Mouse (Mus musculus) Patski (cell line): ENCODE data around the gene Slc43a2. TPM values are rescaled to one million over a fixed set of nuclear protein-coding genes. Genes with fewer than 3 reads are reported as not detected.

Source experiments
- ATAC-seq: fragments of 100-300 bp; one replicate; pipeline ENCODE4 v1.8.0; 2021
- CTCF ChIA-PET: fragments of 350-600 bp; sonication (Branson Sonifier 250); formaldehyde crosslinking; loops from one replicate; lab custom pipeline; 2022; ENCODE audit warnings: inconsistent platforms; lab: Charles Lee
- POLR2A ChIA-PET: fragments of 350-600 bp; sonication (Branson Sonifier 250); formaldehyde crosslinking; loops from one replicate; lab custom pipeline; 2022; ENCODE audit warnings: antibody characterized with exemption, inconsistent platforms; lab: Charles Lee
- DNase-seq: peaks from one replicate; pipeline ENCODE4 v3.0.0-alpha.2; 2011; ENCODE audit warnings: low read depth, low spot score
- H3K27me3 ChIP-seq: fragments of 371-371 bp; one replicate; pipeline ENCODE4 v1.5.1; 2021
- CTCF ChIP-seq: fragments of 100-300 bp; IDR thresholded peaks from one replicate; pipeline ENCODE4 v1.5.1; 2021
- in situ Hi-C: fragments of 300-500 bp; cut with MboI; formaldehyde crosslinking; loops from 3 replicates; pipeline ENCODE4 v1.11.1; 2018; ENCODE audit warnings: low pct_unique_long_range_greater_than_20kb, mixed read lengths
- polyA plus RNA-seq: library from polyadenylated mRNA; unstranded; gene quantifications from one replicate; pipeline ENCODE4 v1.2.3, GENCODE M21; 2021

Slc43a2 gene
- 10.0 TPM for polyA plus RNA-seq

GRCm38 (mm10) chr11:75531469-75532242 is at the start of gene Slc43a2:
Gene Slc43a2 (plus strand): TSS chr11:75531694.
- no peak for TF ChIP-seq CTCF
- DNase-seq, result peak; percentile 85
- H3K27me3 ChIP-seq, result no peaks in the 10 kb centered on the region
- CTCF ChIA-PET, result interaction anchor here (0.8 to 2.6 kb wide), 4 partner anchors 25 to 46 kb away, joined by 3 to 26 read pairs (median 10); no protein-coding TSS in a partner anchor
- ATAC-seq, result peak; percentile 78
- POLR2A ChIA-PET, result interaction anchor here (0.9 to 2.5 kb wide), 5 partner anchors 9 to 56 kb away, joined by 3 to 10 read pairs (median 4); partner anchors contain the start of gene Pitpna
- in situ Hi-C loops, result loop anchor here (5.0 kb wide), 1 partner anchor 41 kb away; no protein-coding TSS in a partner anchor

GRCm38 (mm10) chr11:75486192-75486591 is 45.3 kb upstream of the Slc43a2 start:
- H3K27me3 ChIP-seq, result peaks cover 6% of the 10 kb centered on the region
- in situ Hi-C loops, result no loop called here
- no peak for DNase-seq
- CTCF ChIA-PET, result interaction anchor here (1.3 to 3.6 kb wide), 3 partner anchors 19 to 84 kb away, joined by 4 to 12 read pairs (median 6); partner anchors contain the start of gene Rilp
- ATAC-seq, result no peak
- TF ChIP-seq CTCF, result no peak
- POLR2A ChIA-PET, result interaction anchor here (0.9 to 2.6 kb wide), 4 partner anchors 12 to 23 kb away, joined by 3 to 7 read pairs (median 4); partner anchors contain the start of gene Rilp

GRCm38 (mm10) chr11:75486601-75487285 is 44.8 kb upstream of the Slc43a2 start, which contains the start of gene Prpf8:
Gene Prpf8 (plus strand): TSS chr11:75486816.
- POLR2A ChIA-PET, result interaction anchor here (0.9 to 2.6 kb wide), 5 partner anchors 10 to 22 kb away, joined by 3 to 7 read pairs (median 3); partner anchors contain the start of gene Rilp
- in situ Hi-C loops, result no loop called here
- no peak for TF ChIP-seq CTCF
- CTCF ChIA-PET, result interaction anchor here (1.3 to 3.6 kb wide), 3 partner anchors 20 to 85 kb away, joined by 4 to 12 read pairs (median 6); partner anchors contain the start of gene Rilp
- peak; percentile 99 for ATAC-seq
- peaks cover 6% of the 10 kb centered on the region for H3K27me3 ChIP-seq
- peak; percentile 78 for DNase-seq

GRCm38 (mm10) chr11:75487496-75487895 is 44.0 kb upstream of the Slc43a2 start:
- H3K27me3 ChIP-seq, result peaks cover 6% of the 10 kb centered on the region
- CTCF ChIA-PET, result interaction anchor here (0.8 to 3.6 kb wide), 4 partner anchors 10 to 86 kb away, joined by 3 to 12 read pairs (median 4); partner anchors contain the start of gene Rilp
- no peak for DNase-seq
- TF ChIP-seq CTCF, result no peak
- POLR2A ChIA-PET, result interaction anchor here (1.0 to 2.6 kb wide), 5 partner anchors 10 to 25 kb away, joined by 3 to 7 read pairs (median 3); partner anchors contain the start of gene Rilp
- in situ Hi-C loops, result no loop called here
- ATAC-seq, result no peak

- TF ChIP-seq CTCF, result no peak
- in situ Hi-C loops, result no loop called here
- no peak for ATAC-seq
- ChIA-PET CTCF (interaction anchor here (1.4 kb wide), 1 partner anchor 9 kb away, joined by 3 read pairs; no protein-coding TSS in a partner anchor), POLR2A (no interaction called here)
- no peaks in the 10 kb centered on the region for H3K27me3 ChIP-seq
- DNase-seq, result no peak
These were observed 37.0 kb upstream of the Slc43a2 start for GRCm38 (mm10) chr11:75494296-75495049.

GRCm38 (mm10) chr11:75498126-75498525 is 33.4 kb upstream of the Slc43a2 start:
- in situ Hi-C loops, result no loop called here
- ChIA-PET CTCF (interaction anchor here (0.8 to 5.8 kb wide), 3 partner anchors 12 to 91 kb away, joined by 3 to 31 read pairs (median 4); partner anchors contain the start of gene Rilp), POLR2A (interaction anchor here (0.5 to 1.7 kb wide), 2 partner anchors 11 to 296 kb away, joined by 3 to 5 read pairs; partner anchors contain the start of gene Prpf8)
- no peaks in the 10 kb centered on the region for H3K27me3 ChIP-seq
- ATAC-seq (no peak), DNase-seq (no peak)
- TF ChIP-seq CTCF, result no peak

GRCm38 (mm10) chr11:75508162-75508561 is 23.3 kb upstream of the Slc43a2 start:
- H3K27me3 ChIP-seq, result no peaks in the 10 kb centered on the region
- ATAC-seq, result no peak
- in situ Hi-C loops, result loop anchor here (10.0 kb wide), 1 partner anchor 103 kb away; no protein-coding TSS in a partner anchor
- no peak for TF ChIP-seq CTCF
- POLR2A ChIA-PET, result interaction anchor here (2.3 kb wide), 1 partner anchor 21 kb away, joined by 7 read pairs; the partner anchor contains the start of gene Prpf8
- DNase-seq, result no peak
- CTCF ChIA-PET, result interaction anchor here (3.7 kb wide), 1 partner anchor 10 kb away, joined by 31 read pairs; no protein-coding TSS in a partner anchor

- H3K27me3 ChIP-seq, result no peaks in the 10 kb centered on the region
- ChIA-PET POLR2A (interaction anchor here (0.8 to 2.3 kb wide), 3 partner anchors 21 to 46 kb away, joined by 3 to 7 read pairs (median 5); partner anchors contain the start of gene Prpf8), CTCF (interaction anchor here (1.1 to 4.6 kb wide), 3 partner anchors 11 to 106 kb away, joined by 3 to 42 read pairs (median 31); no protein-coding TSS in a partner anchor)
- ATAC-seq, result no peak
- in situ Hi-C loops, result loop anchor here (10.0 kb wide), 1 partner anchor 104 kb away; no protein-coding TSS in a partner anchor
- no peak for DNase-seq
- no peak for TF ChIP-seq CTCF
These were observed 22.6 kb upstream of the Slc43a2 start for GRCm38 (mm10) chr11:75508904-75509303.
